Mouse (Mus musculus) hematopoietic stem cell, adult 5-6 weeks (primary cell): ENCODE measurements around the gene Ncl. TPM values are rescaled to one million over a fixed set of nuclear protein-coding genes. Genes with fewer than 3 reads are reported as not detected.

Experiments used
- ATAC-seq, 2 experiments: fragments of 125-278 bp in 1 of 2; replicated peaks in 1 of 2; 2 replicates each; pipeline ENCODE4 v1.8.0; 2016 to 2017; ENCODE audit warnings: inconsistent platforms in 2 of 2, mild to moderate bottlenecking in 2 of 2, moderate number of reproducible peaks in 2 of 2, low read depth in 1 of 2, moderate TSS enrichment in 1 of 2; ENCODE audit not compliant: low FRiP score in 2 of 2, poor library complexity in 2 of 2, severe bottlenecking in 2 of 2, insufficient read depth in 1 of 2, low TSS enrichment in 1 of 2
- total RNA-seq: library from RNA; stranded (forward); fragments of 172-1452, 232-1000 nt; gene quantifications from 2 replicates; pipeline ENCODE4 v1.2.3, GENCODE M21; 2017

Gene Ncl
- total RNA-seq, 1 experiment from 2014 or later, result 1,004 TPM

DNA sequence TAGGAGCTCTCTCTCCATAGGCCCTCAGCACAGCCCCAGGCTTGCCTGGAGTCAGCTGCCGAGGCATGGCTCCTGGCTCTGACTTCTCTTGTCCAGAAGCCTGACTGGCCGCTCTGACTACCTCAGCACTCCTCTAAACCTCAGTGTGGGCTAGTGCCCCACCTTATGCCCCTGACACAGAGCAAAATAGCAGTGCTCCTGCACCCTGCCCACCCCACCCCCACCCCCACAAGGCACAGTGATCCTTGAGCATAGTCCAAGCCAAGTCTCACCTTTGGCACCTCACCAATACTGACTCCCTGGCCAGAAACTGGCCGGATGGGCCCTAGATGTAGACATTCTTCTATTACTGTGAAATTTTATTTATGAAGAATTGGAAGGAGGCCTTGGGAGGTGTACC is 52.5 kb downstream of the Ncl start:
- ATAC-seq, result no peak

DNA sequence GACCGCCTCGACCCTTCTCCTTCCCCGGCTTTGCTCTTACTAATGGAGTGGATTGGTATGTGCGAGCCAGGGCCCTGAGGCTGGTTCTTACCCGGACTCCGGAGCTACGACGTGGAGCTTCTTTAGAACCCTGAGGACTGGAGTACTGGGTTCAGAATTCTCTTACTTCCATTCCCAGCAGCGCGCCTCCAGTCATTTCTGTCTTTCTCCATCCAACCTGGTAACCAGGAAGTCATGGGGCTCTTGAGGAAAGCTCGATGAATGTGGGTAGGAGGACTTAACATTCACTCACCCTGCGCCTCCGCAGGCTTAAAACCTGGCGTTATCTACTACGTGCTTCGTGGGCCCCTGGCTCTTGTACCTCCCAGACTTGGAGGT is 55.3 kb downstream of the Ncl start:
- ATAC-seq, result no peak

DNA sequence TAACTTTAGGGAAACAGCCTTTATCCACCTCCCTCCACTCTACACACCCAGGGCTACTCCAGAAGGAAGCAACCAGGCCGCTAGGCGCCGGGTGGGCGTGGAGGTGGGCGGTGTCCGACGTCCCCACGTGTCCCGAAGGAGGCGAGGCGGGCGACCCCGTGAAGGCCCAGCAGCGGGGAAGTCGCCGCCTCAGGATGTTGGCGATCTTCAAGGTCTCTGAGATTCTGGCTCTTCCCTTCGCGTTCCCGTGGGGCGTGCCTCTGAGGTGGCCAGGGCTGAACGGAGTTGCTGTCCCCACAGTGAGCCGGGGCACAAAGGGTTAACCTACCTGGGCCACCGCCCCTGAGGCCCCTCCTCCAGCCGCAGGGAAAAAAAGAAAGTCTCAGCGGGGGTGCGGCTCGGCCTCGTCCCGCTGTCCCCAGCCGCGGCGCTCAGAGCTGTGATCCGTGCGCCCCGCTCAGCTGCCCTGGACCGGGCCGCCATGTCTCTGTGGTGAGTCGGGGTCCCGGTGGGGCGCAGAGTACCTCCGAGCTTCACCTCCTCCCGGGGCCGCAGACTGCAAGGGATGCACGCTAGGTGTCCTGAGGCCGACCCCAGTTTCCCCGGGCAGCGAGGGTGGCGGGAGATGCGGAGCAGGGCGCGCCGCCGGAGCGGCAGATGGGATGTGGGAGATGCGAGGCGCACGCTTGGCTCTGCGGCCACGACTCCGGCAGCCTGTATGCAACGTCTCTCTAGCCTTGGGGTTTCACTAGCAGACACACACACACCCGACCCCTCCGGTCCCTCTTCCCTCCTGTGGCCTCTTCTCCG is 55.9 kb downstream of the Ncl start:
- ATAC-seq, result peak; percentile 46 to 64

DNA sequence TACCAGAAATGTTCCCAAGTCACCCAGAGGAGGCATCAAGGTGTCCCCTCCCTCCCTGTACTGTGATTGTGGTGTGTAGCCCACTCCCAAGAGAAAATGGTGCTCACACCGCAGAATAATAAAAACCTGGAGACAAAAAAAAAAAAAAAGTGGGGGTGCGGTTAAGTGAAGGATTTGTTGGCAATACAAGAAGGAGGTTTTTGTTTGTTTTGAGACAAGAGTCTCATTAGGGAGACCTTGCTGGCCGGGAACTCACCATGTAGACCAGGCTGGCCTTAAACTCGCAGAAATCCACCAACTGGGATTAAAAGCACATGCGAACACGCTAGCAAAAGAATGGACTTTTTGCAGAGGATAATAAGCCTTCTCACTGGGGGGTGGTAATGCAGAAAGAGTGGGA is 56.7 kb downstream of the Ncl start, which contains the start of gene B3gnt7:
Gene B3gnt7 (plus strand): TSS at position 301 of the 400 bp plus-strand sequence.
- ATAC-seq, result no peak

DNA sequence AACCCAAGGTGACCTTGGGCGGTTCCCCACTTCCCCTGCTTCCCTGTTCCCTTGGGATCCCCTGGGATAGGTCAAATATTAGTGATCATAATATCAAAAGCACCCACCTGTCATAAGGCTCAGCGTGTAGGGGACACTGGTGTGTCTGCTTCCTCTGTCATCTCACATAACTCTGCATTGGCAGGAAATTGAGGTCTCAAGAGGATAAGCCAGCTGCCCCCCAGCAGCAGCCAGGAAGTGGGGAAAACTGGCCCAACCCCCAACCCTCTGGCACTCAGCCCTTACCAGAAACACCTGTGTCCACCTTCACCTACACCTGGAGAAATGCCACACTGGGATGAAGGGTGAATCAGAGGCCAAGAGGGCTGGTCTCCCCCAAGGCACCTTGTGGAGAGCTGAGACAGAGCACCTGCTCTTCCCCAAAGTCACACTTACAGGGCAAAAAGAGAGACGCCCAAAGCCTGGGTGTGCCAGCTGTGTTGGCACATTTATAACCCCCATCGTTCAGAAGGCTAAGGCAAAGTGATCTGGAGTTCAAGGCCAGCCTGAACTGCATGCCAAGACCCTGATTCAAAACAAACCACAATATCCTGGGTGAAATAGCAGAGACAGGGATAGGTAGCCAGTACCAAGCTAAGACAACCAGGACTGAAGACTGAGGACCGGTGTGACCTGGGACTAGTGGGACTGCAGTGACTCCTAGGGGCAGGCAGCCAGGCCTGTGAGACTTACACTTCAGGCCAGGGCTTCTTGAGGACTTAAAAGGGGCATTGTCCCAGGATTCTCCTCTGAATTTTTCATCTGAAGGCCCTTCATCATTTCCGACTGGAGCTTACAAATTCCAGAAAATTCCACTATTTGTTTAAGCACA is 57.7 kb downstream of the Ncl start:
- peak in 1 of 2 experiments; percentile 41; a peak in 1 of 4 replicates for ATAC-seq

DNA sequence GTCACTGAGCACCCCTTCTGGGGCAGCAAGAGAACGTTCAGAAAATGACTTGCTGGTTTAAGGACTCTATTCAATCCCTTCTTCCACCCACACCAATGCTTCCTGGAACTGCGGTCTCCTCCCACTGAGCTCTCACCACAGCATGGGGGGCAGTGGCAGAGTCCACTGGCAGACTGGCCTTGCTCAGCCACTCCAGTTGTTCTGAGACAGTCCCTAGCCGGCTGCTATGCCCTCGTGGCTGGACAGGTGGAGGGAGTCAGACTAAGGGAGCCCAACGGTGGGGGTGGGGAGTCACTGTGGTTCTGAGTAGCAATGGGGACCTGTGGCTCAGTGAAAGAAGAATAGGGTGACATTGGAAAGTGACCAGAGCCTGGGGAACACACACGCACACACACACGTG is 58.5 kb downstream of the Ncl start:
- peak in 1 of 2 experiments; percentile 2; a peak in 1 of 4 replicates for ATAC-seq

DNA sequence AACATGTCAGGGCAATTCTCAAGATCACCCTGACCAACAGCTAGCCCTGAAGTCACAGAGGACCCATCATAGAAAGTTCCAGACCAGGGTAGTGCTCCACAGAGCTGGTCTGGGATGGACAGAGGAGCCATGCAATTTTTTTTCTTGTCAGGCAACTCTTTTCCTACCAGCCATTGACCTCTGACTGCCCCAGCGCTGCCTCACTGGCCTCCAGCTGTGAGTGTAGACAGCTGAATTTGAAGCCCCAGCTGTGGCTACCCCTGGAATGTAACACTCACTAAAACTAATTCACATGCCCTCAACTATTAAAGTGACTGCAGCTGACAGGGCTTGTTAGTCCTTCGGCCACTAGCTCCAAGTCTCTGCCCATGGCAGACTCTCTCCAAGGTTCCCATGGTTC is 59.1 kb downstream of the Ncl start:
- ATAC-seq, result no peak

Other genes starting within 250 kb of the Ncl start
- 0.25 TPM in 1 of 2 replicates, not detected in the other for gene Htr2b, start 247.4 kb downstream of the Ncl start, total RNA-seq
- 9.2 TPM in 1 of 2 replicates, not detected in the other for gene Gm21972, start 225.8 kb downstream of the Ncl start, total RNA-seq
- 11.3 and 13.4 TPM in 2 replicates for gene Armc9, start 204.6 kb downstream of the Ncl start, total RNA-seq
- 1.3 and 2.1 TPM in 2 replicates for gene B3gnt7, start 56.6 kb downstream of the Ncl start, total RNA-seq
- not detected in 2 replicates for gene Nmur1, start 66.8 kb upstream of the Ncl start, total RNA-seq
- not detected in 2 replicates for gene Tex44, start 66.9 kb upstream of the Ncl start, total RNA-seq
- gene Ptma, start 167.3 kb upstream of the Ncl start, total RNA-seq, result 5,153 and 6,011 TPM in 2 replicates
- 11.5 and 11.8 TPM in 2 replicates for gene Pde6d, start 223.2 kb upstream of the Ncl start, total RNA-seq
- gene Cops7b, start 223.5 kb upstream of the Ncl start, total RNA-seq, result 10.0 and 15.0 TPM in 2 replicates